Mouse (Mus musculus): ENCODE data around the gene Mybph. TPM values are rescaled to one million over a fixed set of nuclear protein-coding genes. Genes with fewer than 3 reads are reported as not detected.
A peak's percentile ranks its signal among the peaks of the same experiment; 100 is the strongest.

Mybph gene
- polyA plus RNA-seq, 1 experiment from 2014 or later: 0.36 TPM

DNA sequence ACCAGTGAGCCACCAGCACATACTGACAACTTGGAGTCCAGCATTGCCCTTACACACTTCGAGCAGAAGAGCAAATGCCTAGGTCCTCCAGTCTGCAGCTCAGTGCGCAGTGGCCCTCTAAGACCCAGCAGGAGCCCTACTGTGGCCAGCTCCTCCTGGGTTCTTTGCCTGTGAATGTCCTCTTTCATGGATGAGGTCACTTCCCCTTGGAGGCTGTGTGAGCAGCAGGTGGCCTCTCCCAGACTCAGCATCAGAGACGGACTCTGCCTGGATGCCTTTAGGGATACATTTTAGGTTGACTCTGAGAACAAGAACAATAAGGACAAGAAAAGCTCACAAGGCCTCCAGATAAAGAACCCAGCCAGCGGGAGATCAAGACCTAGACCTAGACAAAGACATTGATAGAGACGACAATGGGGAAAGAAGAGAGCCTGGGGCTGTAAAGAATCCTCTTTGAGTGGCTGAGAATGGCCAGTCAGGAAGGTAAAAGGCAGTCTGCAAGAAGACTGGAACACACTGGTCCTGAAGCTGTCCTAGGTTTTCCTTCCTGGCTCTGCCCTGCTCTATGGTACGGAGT, 17.0 kb downstream of the Mybph start:
- Histone ChIP-seq H3K27me3 (replicated peaks; ENCODE audit: control insufficient read depth, insufficient read depth, low read length) (no peaks in the 10 kb centered on the region; the same call in none of the 2 replicates), H3K4me1 (replicated peaks; ENCODE audit: control insufficient read depth, insufficient read depth, low read length) (peaks cover 29% of the 10 kb centered on the region), H3K4me2 (no peak overlapping the region), H3K9ac (ENCODE audit: low read depth, low read length) (no peak overlapping the region), H3K36me3 (ENCODE audit: control insufficient read depth, insufficient read depth, low read length) (no peaks in the 10 kb centered on the region), H3K4me3 (ENCODE audit: low read depth, low read length) (no peak overlapping the region), H3K9me3 (ENCODE audit: control insufficient read depth, low read length) (peaks cover 4% of the 10 kb centered on the region; the same call in 1 of the 2 replicates), H3K27ac (ENCODE audit: low read depth, low read length) (no peak overlapping the region)
- DNase-seq (ENCODE audit: low spot score): no peak
- no peak for ATAC-seq (replicated peaks; ENCODE audit: low FRiP score)
- 64% methylated on average over 6 of the region's 6 CpGs for WGBS

DNA sequence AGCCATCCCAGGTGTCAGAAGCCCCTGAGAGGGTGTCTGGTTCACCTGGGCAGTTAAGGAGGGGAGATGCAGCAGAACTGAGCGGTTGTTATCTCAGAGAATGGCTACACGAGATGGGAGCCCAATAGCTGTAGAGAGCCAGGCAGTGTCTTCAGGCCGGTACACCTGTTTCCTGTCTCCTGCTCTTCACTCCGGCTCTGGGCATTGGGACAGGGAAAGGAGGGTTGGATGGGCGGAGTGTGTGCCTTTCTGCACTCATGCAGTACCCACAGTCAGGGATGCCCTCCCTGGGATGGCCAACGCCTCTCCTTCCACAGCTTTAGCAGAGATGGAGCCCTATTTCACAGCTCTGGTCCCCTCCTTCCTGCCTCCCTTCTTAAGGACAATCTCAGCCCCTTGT, 17.8 kb downstream of the Mybph start:
- Histone ChIP-seq H3K27me3 (replicated peaks; ENCODE audit: control insufficient read depth, insufficient read depth, low read length) (peaks cover 2% of the 10 kb centered on the region; the same call in 1 of the 2 replicates), H3K4me2 (no peak overlapping the region), H3K36me3 (ENCODE audit: control insufficient read depth, insufficient read depth, low read length) (no peaks in the 10 kb centered on the region), H3K27ac (ENCODE audit: low read depth, low read length) (no peak overlapping the region), H3K9ac (ENCODE audit: low read depth, low read length) (no peak overlapping the region), H3K4me3 (ENCODE audit: low read depth, low read length) (no peak overlapping the region), H3K4me1 (replicated peaks; ENCODE audit: control insufficient read depth, insufficient read depth, low read length) (peaks cover 21% of the 10 kb centered on the region), H3K9me3 (ENCODE audit: control insufficient read depth, low read length) (peaks cover 4% of the 10 kb centered on the region; the same call in 1 of the 2 replicates)
- 50% methylated on average over 6 of the region's 6 CpGs for WGBS
- ATAC-seq (replicated peaks; ENCODE audit: low FRiP score): no peak
- no peak for DNase-seq (ENCODE audit: low spot score)

GRCm38 (mm10) chr1:134211631-134212030, 18.4 kb downstream of the Mybph start:
- Histone ChIP-seq H3K36me3 (ENCODE audit: control insufficient read depth, insufficient read depth, low read length) (no peaks in the 10 kb centered on the region), H3K27me3 (replicated peaks; ENCODE audit: control insufficient read depth, insufficient read depth, low read length) (peaks cover 2% of the 10 kb centered on the region; the same call in 1 of the 2 replicates), H3K9ac (ENCODE audit: low read depth, low read length) (no peak overlapping the region), H3K4me3 (ENCODE audit: low read depth, low read length) (no peak overlapping the region), H3K4me1 (replicated peaks; ENCODE audit: control insufficient read depth, insufficient read depth, low read length) (peaks cover 15% of the 10 kb centered on the region), H3K27ac (ENCODE audit: low read depth, low read length) (no peak overlapping the region), H3K4me2 (no peak overlapping the region), H3K9me3 (ENCODE audit: control insufficient read depth, low read length) (peaks cover 4% of the 10 kb centered on the region; the same call in 1 of the 2 replicates)
- ATAC-seq (replicated peaks; ENCODE audit: low FRiP score) (no peak), DNase-seq (ENCODE audit: low spot score) (no peak)
- 9% methylated on average over 2 of the region's 2 CpGs for WGBS

DNA sequence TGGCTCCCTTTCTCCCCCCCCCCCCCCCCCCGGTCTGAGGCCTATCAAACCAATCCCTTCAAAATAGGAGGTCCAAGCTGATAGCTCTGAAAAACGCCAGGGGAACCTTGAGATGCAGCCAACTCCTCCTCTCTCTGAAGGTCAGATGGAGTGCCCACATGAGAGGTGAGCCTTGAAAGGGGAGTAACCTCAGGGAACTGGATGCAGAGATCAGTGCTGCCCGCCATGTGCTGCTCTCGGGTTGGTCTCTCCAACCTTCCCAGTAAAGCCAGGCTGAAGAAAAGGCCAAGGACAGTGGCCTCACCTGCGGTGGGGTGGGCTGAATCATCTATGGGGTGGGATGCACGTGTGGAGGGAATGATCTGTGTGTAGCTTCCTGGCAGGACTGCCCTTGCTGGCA, 19.1 kb downstream of the Mybph start:
- DNase-seq (ENCODE audit: low spot score) (no peak), ATAC-seq (replicated peaks; ENCODE audit: low FRiP score) (no peak)
- peaks cover 2% of the 10 kb centered on the region; the same call in 1 of the 2 replicates for H3K27me3 ChIP-seq (replicated peaks; ENCODE audit: control insufficient read depth, insufficient read depth, low read length)
- H3K9me3 ChIP-seq (ENCODE audit: control insufficient read depth, low read length): peaks cover 4% of the 10 kb centered on the region; the same call in 1 of the 2 replicates
- no peak overlapping the region for H3K27ac ChIP-seq (ENCODE audit: low read depth, low read length)
- H3K36me3 ChIP-seq (ENCODE audit: control insufficient read depth, insufficient read depth, low read length): no peaks in the 10 kb centered on the region
- peaks cover 15% of the 10 kb centered on the region for H3K4me1 ChIP-seq (replicated peaks; ENCODE audit: control insufficient read depth, insufficient read depth, low read length)
- WGBS: 60% methylated on average over 6 of the region's 6 CpGs
- H3K9ac ChIP-seq (ENCODE audit: low read depth, low read length): no peak overlapping the region
- H3K4me3 ChIP-seq (ENCODE audit: low read depth, low read length): no peak overlapping the region
- H3K4me2 ChIP-seq: no peak overlapping the region

DNA sequence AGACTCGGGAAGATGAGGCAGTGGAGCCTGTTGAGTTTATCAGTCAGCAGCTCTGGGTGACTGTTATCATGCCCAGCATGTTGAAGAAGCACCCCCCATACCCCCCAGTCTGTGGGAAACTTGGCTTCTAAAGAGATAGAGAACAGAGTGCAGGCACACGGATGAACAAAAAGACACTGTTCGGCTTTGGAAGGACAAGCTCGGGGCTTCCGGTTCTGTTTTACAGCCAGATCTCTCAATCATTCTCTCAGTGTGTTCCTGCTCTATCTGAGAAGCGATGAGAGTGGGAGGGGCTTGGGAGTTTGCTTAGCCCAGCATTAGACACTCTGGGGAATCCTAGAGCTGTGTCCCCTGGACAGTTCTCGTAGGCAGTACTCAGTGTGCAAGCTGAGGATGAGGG, 20.2 kb downstream of the Mybph start:
- WGBS: 42% methylated on average over 7 of the region's 7 CpGs
- H3K9me3 ChIP-seq (ENCODE audit: control insufficient read depth, low read length): no peaks in the 10 kb centered on the region
- 0 out of 2 replicates have a peak overlapping the region, but pooled peaks have one; percentile 27 for H3K9ac ChIP-seq (ENCODE audit: low read depth, low read length)
- ATAC-seq (replicated peaks; ENCODE audit: low FRiP score) (peak; percentile 78), DNase-seq (ENCODE audit: low spot score) (no peak)
- H3K27me3 ChIP-seq (replicated peaks; ENCODE audit: control insufficient read depth, insufficient read depth, low read length): peaks cover 2% of the 10 kb centered on the region; the same call in 1 of the 2 replicates
- no peak overlapping the region for H3K4me3 ChIP-seq (ENCODE audit: low read depth, low read length)
- peaks cover 15% of the 10 kb centered on the region for H3K4me1 ChIP-seq (replicated peaks; ENCODE audit: control insufficient read depth, insufficient read depth, low read length)
- H3K4me2 ChIP-seq: peak overlapping the region; percentile 35; the same call in 1 of the 2 replicates
- H3K36me3 ChIP-seq (ENCODE audit: control insufficient read depth, insufficient read depth, low read length): no peaks in the 10 kb centered on the region
- H3K27ac ChIP-seq (ENCODE audit: low read depth, low read length): 0 out of 2 replicates have a peak overlapping the region, but pooled peaks have one; percentile 36

DNA sequence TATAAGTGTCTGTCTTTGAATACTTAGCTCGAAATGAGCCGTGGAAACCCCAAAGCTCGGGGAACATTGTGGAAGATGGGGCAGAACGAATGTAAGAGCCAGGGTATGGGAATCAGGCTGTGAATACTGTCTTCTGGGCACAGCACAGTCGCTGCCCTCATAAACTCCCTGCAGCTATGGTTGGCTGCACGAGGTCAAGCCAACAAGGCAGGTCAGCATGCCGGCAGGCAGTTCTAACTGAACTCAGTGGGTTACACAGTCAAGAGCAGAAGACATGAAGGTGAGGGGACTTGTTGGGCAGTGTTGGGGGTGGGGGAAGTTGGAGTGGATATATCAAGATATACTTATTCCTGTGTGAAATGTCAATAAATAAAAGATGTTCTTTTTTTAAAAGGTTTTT, 21.8 kb downstream of the Mybph start:
- no peaks in the 10 kb centered on the region for H3K9me3 ChIP-seq (ENCODE audit: control insufficient read depth, low read length)
- WGBS: 68% methylated on average over 7 of the region's 7 CpGs
- H3K4me1 ChIP-seq (replicated peaks; ENCODE audit: control insufficient read depth, insufficient read depth, low read length): peaks cover 15% of the 10 kb centered on the region
- no peaks in the 10 kb centered on the region for H3K36me3 ChIP-seq (ENCODE audit: control insufficient read depth, insufficient read depth, low read length)
- no peak overlapping the region for H3K27ac ChIP-seq (ENCODE audit: low read depth, low read length)
- ATAC-seq (replicated peaks; ENCODE audit: low FRiP score) (no peak), DNase-seq (ENCODE audit: low spot score) (no peak)
- no peak overlapping the region for H3K4me2 ChIP-seq
- H3K9ac ChIP-seq (ENCODE audit: low read depth, low read length): no peak overlapping the region
- H3K4me3 ChIP-seq (ENCODE audit: low read depth, low read length): no peak overlapping the region
- H3K27me3 ChIP-seq (replicated peaks; ENCODE audit: control insufficient read depth, insufficient read depth, low read length): peaks cover 2% of the 10 kb centered on the region; the same call in 1 of the 2 replicates

GRCm38 (mm10) chr1:134215751-134216628, 22.7 kb downstream of the Mybph start:
- H3K27ac ChIP-seq (ENCODE audit: low read depth, low read length): no peak overlapping the region
- ATAC-seq (replicated peaks; ENCODE audit: low FRiP score) (no peak), DNase-seq (ENCODE audit: low spot score) (no peak)
- no peak overlapping the region for H3K9ac ChIP-seq (ENCODE audit: low read depth, low read length)
- H3K27me3 ChIP-seq (replicated peaks; ENCODE audit: control insufficient read depth, insufficient read depth, low read length): peaks cover 2% of the 10 kb centered on the region; the same call in 1 of the 2 replicates
- WGBS: 36% methylated on average over 11 of the region's 11 CpGs
- H3K4me1 ChIP-seq (replicated peaks; ENCODE audit: control insufficient read depth, insufficient read depth, low read length): peaks cover 13% of the 10 kb centered on the region
- H3K36me3 ChIP-seq (ENCODE audit: control insufficient read depth, insufficient read depth, low read length): no peaks in the 10 kb centered on the region
- no peak overlapping the region for H3K4me2 ChIP-seq
- no peaks in the 10 kb centered on the region for H3K9me3 ChIP-seq (ENCODE audit: control insufficient read depth, low read length)
- no peak overlapping the region for H3K4me3 ChIP-seq (ENCODE audit: low read depth, low read length)

DNA sequence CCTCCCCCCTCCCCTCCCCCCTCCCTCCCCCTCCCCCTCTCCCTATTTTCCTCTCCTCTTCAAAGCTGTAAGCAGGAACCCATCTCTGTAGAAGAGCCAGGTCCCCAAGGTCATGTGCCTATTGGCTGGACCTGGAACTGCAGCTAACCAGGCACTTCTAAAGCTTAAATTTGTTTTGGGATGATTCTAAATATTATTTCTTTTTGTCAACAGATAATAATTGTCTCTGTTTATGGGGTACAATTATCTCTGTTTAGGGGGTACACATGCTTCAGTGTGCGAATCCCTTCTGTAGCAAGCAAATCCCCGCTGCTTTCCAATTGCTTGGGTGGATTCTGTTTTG, 23.4 kb downstream of the Mybph start:
- ATAC-seq (replicated peaks; ENCODE audit: low FRiP score) (no peak), DNase-seq (ENCODE audit: low spot score) (no peak)
- no peaks in the 10 kb centered on the region for H3K9me3 ChIP-seq (ENCODE audit: control insufficient read depth, low read length)
- whole genome bisulfite sequencing: 78% methylated on average over 2 of the region's 2 CpGs
- H3K4me3 ChIP-seq (ENCODE audit: low read depth, low read length): no peak overlapping the region
- peaks cover 10% of the 10 kb centered on the region for H3K4me1 ChIP-seq (replicated peaks; ENCODE audit: control insufficient read depth, insufficient read depth, low read length)
- H3K4me2 ChIP-seq: no peak overlapping the region
- H3K9ac ChIP-seq (ENCODE audit: low read depth, low read length): no peak overlapping the region
- H3K27me3 ChIP-seq (replicated peaks; ENCODE audit: control insufficient read depth, insufficient read depth, low read length): peaks cover 2% of the 10 kb centered on the region; the same call in 1 of the 2 replicates
- no peak overlapping the region for H3K27ac ChIP-seq (ENCODE audit: low read depth, low read length)
- no peaks in the 10 kb centered on the region for H3K36me3 ChIP-seq (ENCODE audit: control insufficient read depth, insufficient read depth, low read length)
